Mouse (Mus musculus) Muller cell, postnatal 12 days (primary cell): ENCODE data around the gene Spo11.

Source experiments
- DNase-seq: peaks from one replicate; pipeline ENCODE4 v3.0.0-alpha.2; 2015; ENCODE audit errors: inconsistent ontology term

The Spo11 gene

GRCm38 (mm10) chr2:173030591-173031338 lies 53.3 kb downstream of the Spo11 start:
- DNase-seq, result no peak

DNA sequence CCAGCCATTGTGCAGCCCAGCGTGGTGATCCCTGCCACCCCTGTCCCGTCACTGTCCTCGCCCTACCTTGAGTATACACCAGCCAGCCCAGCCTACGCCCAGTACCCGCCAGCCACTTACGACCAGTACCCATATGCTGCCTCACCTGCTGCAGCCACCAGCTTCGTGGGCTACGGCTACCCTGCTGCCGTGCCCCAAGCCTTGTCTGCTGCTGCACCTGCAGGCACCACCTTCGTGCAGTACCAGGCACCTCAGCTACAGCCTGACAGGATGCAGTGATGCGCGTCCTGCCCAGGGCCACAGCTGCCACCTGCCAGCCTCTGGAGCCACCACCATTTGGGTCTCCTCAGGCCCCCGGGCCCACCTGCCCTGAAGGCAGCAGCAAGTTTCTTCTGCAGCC lies 56.0 kb downstream of the Spo11 start:
- no peak for DNase-seq

DNA sequence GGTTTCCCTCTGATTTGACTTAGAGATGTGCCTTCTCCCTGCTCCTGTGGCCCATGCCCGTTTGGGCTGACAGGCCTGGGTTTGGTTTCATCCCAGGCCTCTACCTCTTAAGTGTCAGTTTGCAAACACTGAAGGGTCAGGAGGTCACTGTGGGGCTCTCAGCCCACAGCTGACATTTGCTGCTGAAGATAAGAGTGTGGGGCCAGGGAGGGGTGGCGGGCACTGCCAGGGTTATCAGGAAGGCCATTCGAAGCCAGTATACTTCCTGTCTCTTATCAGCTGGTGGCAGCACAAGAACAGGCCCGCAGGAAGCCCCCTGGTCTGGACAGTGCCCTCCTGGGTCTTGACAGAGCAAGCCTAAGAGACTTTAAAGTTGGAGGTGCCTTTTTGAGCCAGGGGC lies 57.5 kb downstream of the Spo11 start:
- DNase-seq, result no peak

GRCm38 (mm10) chr2:173035653-173036052 lies 58.2 kb downstream of the Spo11 start:
- no peak for DNase-seq

GRCm38 (mm10) chr2:173036055-173036454 lies 58.6 kb downstream of the Spo11 start:
- no peak for DNase-seq

DNA sequence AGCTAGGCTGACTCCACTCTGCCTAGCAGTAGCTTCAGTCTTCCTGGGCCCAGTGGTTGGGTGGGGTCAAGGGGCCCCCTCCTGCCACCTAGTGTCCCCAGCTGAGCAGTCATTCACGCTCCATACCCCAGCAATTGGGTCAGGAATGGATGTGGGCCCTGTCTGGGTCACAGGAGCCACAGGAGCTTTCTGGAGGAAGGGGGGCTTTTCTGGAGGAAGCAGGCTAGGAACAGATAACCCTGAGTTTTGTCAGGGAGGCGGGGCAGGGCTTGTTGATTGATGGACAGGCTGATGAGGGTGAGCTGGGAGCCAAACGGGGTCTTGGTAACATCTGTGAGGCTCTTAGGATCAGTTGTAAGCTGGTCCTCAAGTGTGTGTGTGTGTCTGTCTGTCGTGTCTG lies 59.1 kb downstream of the Spo11 start:
- no peak for DNase-seq

DNA sequence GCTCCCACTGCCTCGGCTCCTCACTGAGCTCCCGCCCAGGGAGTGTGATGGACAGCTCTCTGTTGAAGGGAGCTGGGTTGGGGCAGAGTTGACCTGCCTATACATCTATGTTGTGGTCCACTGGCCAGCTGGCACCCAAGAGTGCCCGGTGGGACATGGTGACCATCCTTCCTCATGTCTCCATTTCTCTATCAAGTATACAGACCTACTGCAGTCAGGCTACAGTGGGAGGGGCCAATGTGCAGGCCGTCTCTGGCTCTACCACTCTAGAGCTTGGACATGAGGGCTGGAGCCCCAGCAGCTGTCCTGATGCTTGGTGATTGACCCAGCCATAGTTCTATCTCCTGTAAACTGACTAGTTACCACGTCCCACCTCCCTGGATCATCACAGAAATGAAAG lies 59.8 kb downstream of the Spo11 start:
- DNase-seq, result no peak

- DNase-seq, result no peak
Measured at GRCm38 (mm10) chr2:173037827-173038607, 60.5 kb downstream of the Spo11 start.

GRCm38 (mm10) chr2:173039041-173039440 lies 61.5 kb downstream of the Spo11 start:
- no peak for DNase-seq

DNA sequence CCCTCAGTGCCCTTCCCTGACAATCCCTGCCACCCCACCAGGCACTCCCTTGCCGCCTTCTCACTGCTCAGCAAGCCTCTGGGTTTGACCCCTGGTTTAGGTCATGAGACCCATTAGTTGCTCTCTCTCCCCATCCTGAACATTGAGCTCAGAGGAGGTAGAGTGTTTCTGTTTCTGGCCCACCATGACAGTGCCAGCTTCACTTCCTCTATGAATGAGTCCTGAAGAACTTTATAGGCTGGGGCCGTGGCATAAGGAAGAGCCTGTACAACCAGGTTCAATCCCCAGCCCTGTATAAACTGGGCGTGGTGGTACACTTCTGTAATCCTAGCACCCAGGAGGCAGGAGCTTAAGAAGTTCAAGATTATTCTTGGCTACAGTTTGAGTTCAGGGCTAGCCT lies 63.3 kb downstream of the Spo11 start:
- no peak for DNase-seq

- no peak for DNase-seq
Measured at GRCm38 (mm10) chr2:173041242-173041641, 63.7 kb downstream of the Spo11 start.

DNA sequence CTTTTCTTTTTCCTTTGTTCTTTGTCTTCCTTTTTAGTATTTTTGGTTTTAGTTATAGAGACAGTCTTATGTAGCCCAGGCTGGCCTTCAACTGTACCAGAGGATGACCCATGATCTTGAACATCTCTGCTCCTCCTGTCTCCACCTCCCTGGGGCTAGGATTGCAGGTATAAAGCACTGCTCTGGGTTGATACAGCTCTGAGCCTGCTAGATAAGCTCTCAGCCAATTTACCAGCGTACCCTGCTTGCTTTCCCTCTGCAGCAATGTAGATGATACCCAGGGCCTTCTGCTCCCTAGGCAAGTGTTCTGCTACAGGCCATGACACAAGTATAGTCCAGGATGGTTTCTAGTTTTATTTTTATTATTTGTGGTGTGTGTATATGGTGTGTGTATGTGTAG lies 64.4 kb downstream of the Spo11 start:
- no peak for DNase-seq

DNA sequence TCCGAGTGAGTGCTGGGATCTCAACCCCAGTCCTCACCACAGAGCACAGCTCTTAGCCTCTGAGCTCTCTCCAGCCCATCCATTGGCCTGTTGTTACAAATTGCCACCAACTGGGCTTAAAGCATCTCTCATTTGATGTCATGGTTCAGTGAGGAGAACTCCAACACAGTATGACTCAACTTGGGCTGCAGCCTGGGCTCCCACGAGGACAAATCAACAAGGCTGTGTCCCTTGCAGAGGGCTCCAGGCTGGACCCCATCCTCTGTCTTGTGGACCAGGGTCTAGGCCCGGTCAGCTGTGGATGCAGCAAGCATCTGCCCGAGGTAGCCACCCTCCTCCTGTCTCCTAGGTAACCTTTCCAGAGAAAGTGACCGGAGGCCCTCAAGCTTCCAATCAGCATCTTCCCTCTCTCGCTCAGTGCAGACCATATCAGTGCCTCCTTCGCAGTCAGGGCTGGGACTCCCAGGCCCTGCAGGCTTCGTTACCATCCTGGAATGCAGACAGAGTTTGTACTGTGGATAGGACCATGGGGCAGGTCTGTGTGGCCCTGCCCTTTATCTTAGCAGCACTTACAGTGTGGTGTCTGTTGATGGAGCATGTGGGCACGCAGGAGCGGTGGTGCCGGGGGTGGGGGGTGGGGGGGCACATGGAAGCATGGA lies 65.1 kb downstream of the Spo11 start:
- peak; percentile 67 for DNase-seq
